In genomic region chr13:55843700-55844099, GRCm38 (mm10) we compare ENCODE assay signal across 14 mouse cellular contexts. TPM values are rescaled to one million over a fixed set of nuclear protein-coding genes. Genes with fewer than 3 reads are reported as not detected.
DNase-seq lines count a peak whose midpoint lies in the region; ATAC-seq and TF ChIP-seq lines count a peak whose summit lies in the region.
"Had no signal": no experiment of that assay in that cellular context is flagged by ENCODE, and none has a peak within 500 bp of the region (broad histone marks: within the 10 kb centered on the region; RNA-seq: fewer than 3 reads in every experiment).

No protein-coding gene starts in this region.

- no peak for ATAC-seq in liver, embryonic 14.5 days (ENCODE audit: insufficient read depth)
- no peak for ATAC-seq in liver, embryonic 11.5 days (replicated peaks; ENCODE audit: low FRiP score)
- ATAC-seq in megakaryocyte-erythroid progenitor cell, adult 5-6 weeks (replicated peaks; ENCODE audit: low FRiP score, low TSS enrichment, poor library complexity, severe bottlenecking) = no peak

- peak; percentile 15; the same call in 1 of the 2 replicates for TF ChIP-seq CTCF in cerebellum, adult 2 months (IDR thresholded peaks at IDR 0.05; ENCODE audit: borderline replicate concordance, insufficient read depth, low read depth, low read length)
- TF ChIP-seq CTCF in liver, embryonic 14.5 days (IDR thresholded peaks at IDR 0.05; ENCODE audit: low read depth) = peak; percentile 79
- peak; percentile 28; the same call in 1 of the 2 replicates for TF ChIP-seq CTCF in embryonic fibroblast, embryonic 13.5 days (IDR thresholded peaks at IDR 0.05; ENCODE audit: borderline replicate concordance, insufficient read depth, low read length)

- H3K27ac ChIP-seq in cerebellum, adult 2 months (ENCODE audit: insufficient read depth, low read length) = no peak overlapping the region
- H3K27ac ChIP-seq in liver, embryonic 14.5 days = no peak overlapping the region
- H3K27ac ChIP-seq in liver, embryonic 11.5 days (ENCODE audit: low read depth, low read length) = no peak overlapping the region
- H3K27ac ChIP-seq in ES-E14 (ENCODE audit: insufficient read depth, low read depth, low read length, poor library complexity, severe bottlenecking) = no peak overlapping the region
- no peak overlapping the region for H3K27ac ChIP-seq in embryonic fibroblast, embryonic 13.5 days (ENCODE audit: insufficient read depth, low read length)
- H3K27ac ChIP-seq: embryonic facial prominence, embryonic 15.5 days; heart, embryonic 13.5 days; neural tube, embryonic 13.5 days had no signal

- no peaks in the 10 kb centered on the region; the same call in 1 of the 2 replicates for H3K27me3 ChIP-seq in cerebellum, adult 2 months (ENCODE audit: control insufficient read depth, insufficient read depth, low read length)
- peaks cover 16% of the 10 kb centered on the region for H3K27me3 ChIP-seq in liver, embryonic 14.5 days (ENCODE audit: control insufficient read depth, insufficient read depth, low read length)
- H3K27me3 ChIP-seq in liver, embryonic 11.5 days (replicated peaks; ENCODE audit: control insufficient read depth, insufficient read depth, low read length) = peaks cover 41% of the 10 kb centered on the region

- H3K4me1 ChIP-seq in cerebellum, adult 2 months (ENCODE audit: control insufficient read depth, insufficient read depth, low read length) = no peaks in the 10 kb centered on the region
- 0 out of 4 replicates have a peak, but pooled peaks cover 0 to 2% of the 10 kb centered on the region in 2 experiments for H3K4me1 ChIP-seq in liver, embryonic 14.5 days (replicated peaks; ENCODE audit: control insufficient read depth in 2 of 2, insufficient read depth in 2 of 2, low read length in 1 of 2)
- H3K4me1 ChIP-seq in liver, embryonic 11.5 days (replicated peaks; ENCODE audit: control insufficient read depth, insufficient read depth, low read length) = peaks cover 5% of the 10 kb centered on the region; the same call in 1 of the 2 replicates
- no peaks in the 10 kb centered on the region for H3K4me1 ChIP-seq in ES-E14 (ENCODE audit: control insufficient read depth in 2 of 2, insufficient read depth in 2 of 2, low read length in 2 of 2, poor library complexity in 1 of 2)
- no peaks in the 10 kb centered on the region for H3K4me1 ChIP-seq in embryonic fibroblast, embryonic 13.5 days (ENCODE audit: control insufficient read depth, insufficient read depth, low read length)

- H3K4me3 ChIP-seq in cerebellum, adult 2 months (replicated peaks; ENCODE audit: insufficient read depth, low read depth, low read length) = no peak overlapping the region
- no peak overlapping the region for H3K4me3 ChIP-seq in liver, embryonic 14.5 days (ENCODE audit: insufficient read depth in 1 of 2, low read depth in 2 of 2, low read length in 2 of 2)
- no peak overlapping the region for H3K4me3 ChIP-seq in liver, embryonic 11.5 days (ENCODE audit: low read depth, low read length)
- no peak overlapping the region for H3K4me3 ChIP-seq in ES-E14 (ENCODE audit: insufficient read depth in 1 of 2, low read depth in 1 of 2, low read length in 2 of 2, poor library complexity in 1 of 2, severe bottlenecking in 1 of 2)
- H3K4me3 ChIP-seq in embryonic fibroblast, embryonic 13.5 days (ENCODE audit: insufficient read depth, low read length) = no peak overlapping the region
- H3K4me3 ChIP-seq: embryonic facial prominence, embryonic 15.5 days; heart, embryonic 13.5 days; neural tube, embryonic 13.5 days had no signal

- in situ Hi-C loops in ES-E14 (cut with MboI; ENCODE audit: low sequenced_read_pairs in 2 of 2, unreplicated experiment in 2 of 2) = no loop called here

- TF ChIP-seq EP300 in liver, embryonic 14.5 days (IDR thresholded peaks at IDR 0.05; ENCODE audit: low read depth) = no peak

- no peaks in the 10 kb centered on the region for H3K36me3 ChIP-seq in liver, embryonic 14.5 days (replicated peaks; ENCODE audit: control insufficient read depth, insufficient read depth, low read depth)
- H3K36me3 ChIP-seq in liver, embryonic 11.5 days (ENCODE audit: control insufficient read depth, insufficient read depth, low read length) = no peaks in the 10 kb centered on the region
- H3K36me3 ChIP-seq in ES-E14 (ENCODE audit: control insufficient read depth, insufficient read depth, low read length, poor library complexity, severe bottlenecking) = no peaks in the 10 kb centered on the region
- H3K36me3 ChIP-seq: embryonic facial prominence, embryonic 15.5 days; heart, embryonic 13.5 days; neural tube, embryonic 13.5 days had no signal

- 96% methylated on average over 1 of the region's 1 CpGs for WGBS in cerebellum, adult 2 months
- WGBS in liver, embryonic 14.5 days (ENCODE audit: insufficient replicate concordance) = 68% methylated on average over 1 of the region's 1 CpGs
- 100% methylated on average over 1 of the region's 1 CpGs for WGBS in liver, embryonic 11.5 days

- no peak for TF ChIP-seq POLR2A in cerebellum, adult 2 months (IDR thresholded peaks at IDR 0.05; ENCODE audit: borderline replicate concordance, insufficient read depth, low read length)
- no peak for TF ChIP-seq POLR2A in embryonic fibroblast, embryonic 13.5 days (IDR thresholded peaks at IDR 0.05; ENCODE audit: low read depth, low read length)

- H3K9me3 ChIP-seq in liver, embryonic 14.5 days (ENCODE audit: control insufficient read depth, low read length) = no peaks in the 10 kb centered on the region
- peaks cover 4% of the 10 kb centered on the region; the same call in 1 of the 2 replicates for H3K9me3 ChIP-seq in liver, embryonic 11.5 days (ENCODE audit: control insufficient read depth, low read length)
- H3K9me3 ChIP-seq in ES-E14 (ENCODE audit: control insufficient read depth, insufficient read depth, low read depth, low read length) = no peaks in the 10 kb centered on the region; the same call in 1 of the 2 replicates
- H3K9me3 ChIP-seq: embryonic facial prominence, embryonic 15.5 days had no signal

- H3K9ac ChIP-seq in liver, embryonic 14.5 days (replicated peaks) = no peak overlapping the region
- H3K9ac ChIP-seq in liver, embryonic 11.5 days (ENCODE audit: low read depth, low read length) = no peak overlapping the region
- H3K9ac ChIP-seq in ES-E14 (ENCODE audit: insufficient read depth, low read depth, low read length, poor library complexity, severe bottlenecking) = no peak overlapping the region
- H3K9ac ChIP-seq: embryonic facial prominence, embryonic 15.5 days; heart, embryonic 13.5 days; neural tube, embryonic 13.5 days had no signal

- no peak for DNase-seq in cerebellum, adult 2 months
- DNase-seq in cerebellum, adult 8-10 months = no peak
- DNase-seq in liver, embryonic 14.5 days (ENCODE audit: low read depth in 3 of 3, low spot score in 3 of 3) = no peak
- DNase-seq in liver, embryonic 11.5 days (ENCODE audit: low spot score) = no peak
- DNase-seq in ES-E14 (ENCODE audit: low read depth, low spot score) = peak; percentile 56
- DNase-seq in left cerebral cortex, adult 11 months (ENCODE audit: low spot score) = no peak
- DNase-seq: cerebellum, adult 9-11 months; right cerebral cortex, postnatal 25 days had no signal

- H3K4me2 ChIP-seq in liver, embryonic 14.5 days (ENCODE audit: low read depth) = no peak overlapping the region
- H3K4me2 ChIP-seq in liver, embryonic 11.5 days = no peak overlapping the region
- H3K4me2 ChIP-seq: embryonic facial prominence, embryonic 15.5 days; heart, embryonic 13.5 days; neural tube, embryonic 13.5 days had no signal

TF ChIP-seq in ES-E14, 5 proteins besides CTCF, POLR2A, EP300 and RAD21:
- no peak for TF ChIP-seq MAFK (IDR thresholded peaks at IDR 0.05; ENCODE audit: insufficient read depth, low read depth, low read length)
- TF ChIP-seq HCFC1 (IDR thresholded peaks at IDR 0.05; ENCODE audit: borderline replicate concordance, insufficient read depth, low read length) = no peak
- no peak for TF ChIP-seq CHD2 (IDR thresholded peaks at IDR 0.05; ENCODE audit: low read depth, low read length)
- no peak for TF ChIP-seq ZNF384 (IDR thresholded peaks at IDR 0.05; ENCODE audit: low read depth, low read length)
- peak; percentile 43; the same call in 1 of the 2 replicates for TF ChIP-seq ZC3H11A (IDR thresholded peaks at IDR 0.05; ENCODE audit: borderline replicate concordance, low read depth, low read length)

RNA-seq across cellular contexts. Expression of gene Pitx1, which starts 7.7 kb away (rescaled TPM):
- 0.03 and 0.05 TPM in 2 replicates for polyA plus RNA-seq in cerebellum, adult 2 months (2012; rRNA removed)
- 0.09 and 0.24 TPM in 2 replicates for polyA plus RNA-seq in liver, embryonic 14.5 days (2012; rRNA removed)
- not detected in 2 replicates for polyA plus RNA-seq in liver, embryonic 14.5 days (2014; fragmentation: Nextera tagmentation; extraction: Ambion mirVana)
- polyA plus RNA-seq in liver, embryonic 11.5 days (2014; fragmentation: Nextera tagmentation; extraction: Ambion mirVana) = 6.3 and 6.8 TPM in 2 replicates
- total RNA-seq in ES-E14 (2012; rRNA removed) = 0.26 and 1.0 TPM in 2 replicates
- polyA plus RNA-seq in embryonic fibroblast, embryonic 13.5 days (2011; ENCODE audit: insufficient read length, low read depth, missing spikeins) = 1.5 and 7.3 TPM in 2 replicates
- not detected in 2 replicates for total RNA-seq in megakaryocyte-erythroid progenitor cell, adult 5-6 weeks (2014; fragmentation: Nextera tagmentation)
- not detected in 2 replicates for total RNA-seq in megakaryocyte-erythroid progenitor cell, adult 5-6 weeks (2017)
- total RNA-seq: layer of hippocampus, adult 8-10 months had no signal
- polyA plus RNA-seq: neural tube, embryonic 13.5 days had no signal

RNA-seq across cellular contexts. Expression of gene Catsper3, which starts 59.3 kb away (rescaled TPM):
- polyA plus RNA-seq in cerebellum, adult 2 months (2012; rRNA removed) = 0.51 and 0.65 TPM in 2 replicates
- 0.03 TPM in 1 of 2 replicates, not detected in the other for polyA plus RNA-seq in liver, embryonic 14.5 days (2012; rRNA removed)
- polyA plus RNA-seq in liver, embryonic 14.5 days (2014; fragmentation: Nextera tagmentation; extraction: Ambion mirVana) = 0.13 TPM in 1 of 2 replicates, not detected in the other
- not detected in 2 replicates for polyA plus RNA-seq in liver, embryonic 11.5 days (2014; fragmentation: Nextera tagmentation; extraction: Ambion mirVana)
- total RNA-seq in ES-E14 (2012; rRNA removed) = not detected in 2 replicates
- not detected in 2 replicates for polyA plus RNA-seq in embryonic fibroblast, embryonic 13.5 days (2011; ENCODE audit: insufficient read length, low read depth, missing spikeins)
- not detected in 2 replicates for total RNA-seq in megakaryocyte-erythroid progenitor cell, adult 5-6 weeks (2014; fragmentation: Nextera tagmentation)
- not detected in 2 replicates for total RNA-seq in megakaryocyte-erythroid progenitor cell, adult 5-6 weeks (2017)
- polyA plus RNA-seq: embryonic facial prominence, embryonic 15.5 days; neural tube, embryonic 13.5 days had no signal

Comparison
In these comparisons a context has a peak if more than half of its experiments do, and no peak if none do; other contexts are left out.
1. CTCF ChIP-seq: peak in every context shown above with its lines; median percentile 79 in liver, embryonic 14.5 days; 28 in embryonic fibroblast, embryonic 13.5 days; 15 in cerebellum, adult 2 months.